Mouse (Mus musculus) induced T-regulatory cell, adult 2 months (primary cell): Measurements from ENCODE around the gene Muc3.

Source experiments
- DNase-seq: peaks from one replicate; pipeline ENCODE4 v3.0.0-alpha.2; 2012; ENCODE audit warnings: low read depth

The Muc3 gene

GRCm38 (mm10) chr5:137121280-137121679 is 27.8 kb downstream of the Muc3 start:
- DNase-seq = no peak

- DNase-seq = no peak
Observed at GRCm38 (mm10) chr5:137118878-137119277, 30.2 kb downstream of the Muc3 start.

- peak; percentile 50 for DNase-seq
Observed at GRCm38 (mm10) chr5:137117994-137118393, 31.1 kb downstream of the Muc3 start.

GRCm38 (mm10) chr5:137116987-137117386 is 32.1 kb downstream of the Muc3 start:
- no peak for DNase-seq

- peak; percentile 90 for DNase-seq
Observed at GRCm38 (mm10) chr5:137115866-137116847, 33.0 kb downstream of the Muc3 start, which contains the start of gene Trim56. Trim56 (minus strand) TSS chr5:137116209.

- DNase-seq = peak; percentile 55
Observed at GRCm38 (mm10) chr5:137114891-137115561, 34.1 kb downstream of the Muc3 start.

GRCm38 (mm10) chr5:137111542-137112408 is 37.3 kb downstream of the Muc3 start:
- DNase-seq = no peak

- DNase-seq = no peak
Observed at GRCm38 (mm10) chr5:137110863-137111262, 38.3 kb downstream of the Muc3 start.

- no peak for DNase-seq
Observed at GRCm38 (mm10) chr5:137109941-137110593, 39.1 kb downstream of the Muc3 start.

GRCm38 (mm10) chr5:137108111-137108510 is 41.0 kb downstream of the Muc3 start:
- no peak for DNase-seq

GRCm38 (mm10) chr5:137107670-137108069 is 41.5 kb downstream of the Muc3 start:
- DNase-seq = no peak

- peak; percentile 86 for DNase-seq
Observed at GRCm38 (mm10) chr5:137107024-137107423, 42.1 kb downstream of the Muc3 start.

GRCm38 (mm10) chr5:137106434-137106833 is 42.7 kb downstream of the Muc3 start:
- DNase-seq = no peak

GRCm38 (mm10) chr5:137103969-137104368 is 45.2 kb downstream of the Muc3 start:
- DNase-seq = peak; percentile 42

- peak; percentile 62 for DNase-seq
Observed at GRCm38 (mm10) chr5:137102575-137103522, 46.3 kb downstream of the Muc3 start.

- no peak for DNase-seq
Observed at GRCm38 (mm10) chr5:137102078-137102477, 47.0 kb downstream of the Muc3 start.

GRCm38 (mm10) chr5:137100660-137101059 is 48.5 kb downstream of the Muc3 start:
- no peak for DNase-seq

GRCm38 (mm10) chr5:137098418-137098817 is 50.7 kb downstream of the Muc3 start:
- DNase-seq = no peak

- DNase-seq = no peak
Observed at GRCm38 (mm10) chr5:137096037-137096436, 53.1 kb downstream of the Muc3 start.

- DNase-seq = peak; percentile 45
Observed at GRCm38 (mm10) chr5:137095135-137095534, 54.0 kb downstream of the Muc3 start.
